Comparison of ENCODE assay signal across 8 mouse cellular contexts in the genomic region with DNA sequence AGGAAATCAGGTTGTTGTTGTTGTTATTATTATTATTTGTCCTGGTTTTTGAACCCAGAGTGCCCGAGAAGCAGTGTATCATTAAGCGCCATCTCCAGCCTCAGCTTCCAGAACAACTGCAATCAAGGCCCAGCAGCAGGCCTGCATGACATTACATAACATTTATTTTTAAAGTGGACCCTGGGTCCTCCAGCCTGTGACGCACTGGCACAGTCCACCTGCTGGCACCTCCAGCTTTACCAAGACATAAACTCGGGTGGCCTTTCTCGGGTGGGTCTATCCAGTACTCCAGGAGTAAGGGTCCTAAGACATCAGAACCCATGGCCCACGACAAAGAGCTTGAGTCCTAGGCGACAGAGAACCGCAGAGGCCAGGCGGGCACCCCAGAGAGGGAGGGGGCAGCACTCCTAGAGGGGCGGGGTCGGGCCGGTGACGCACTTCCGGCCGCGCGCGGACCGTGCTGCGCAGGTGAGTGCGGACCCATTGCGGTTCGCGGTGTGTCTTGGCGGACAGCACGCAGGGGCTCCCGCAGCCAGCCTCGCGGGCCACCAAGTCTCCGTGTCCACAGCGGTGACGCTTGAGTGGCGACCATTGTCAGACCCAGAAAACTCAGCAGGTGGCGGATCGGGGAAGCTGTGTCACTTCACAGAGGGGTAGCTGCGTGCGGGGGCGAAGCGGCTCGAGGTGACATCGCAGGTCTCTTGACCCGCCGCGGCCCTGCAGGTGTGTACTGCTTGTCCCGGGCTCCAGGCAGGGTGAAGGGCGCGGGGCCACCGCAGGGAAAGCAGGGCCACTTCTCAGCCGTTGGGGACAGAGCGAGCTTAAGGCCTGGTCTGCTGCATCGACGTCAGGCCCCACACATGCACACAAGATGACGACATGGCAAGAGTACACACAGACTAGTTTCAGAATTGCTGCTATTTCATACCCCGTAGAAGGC. TPM values are rescaled to one million over a fixed set of nuclear protein-coding genes. Genes with fewer than 3 reads are reported as not detected.
DNase-seq lines count a peak whose midpoint lies in the region; ATAC-seq and TF ChIP-seq lines count a peak whose summit lies in the region.

A gene (plus strand): TSS at position 465 of the 940 bp plus-strand sequence.

- H3K36me3 ChIP-seq in forebrain, embryonic 11.5 days (ENCODE audit: control insufficient read depth, insufficient read depth, low read length) = no peaks in the 10 kb centered on the region
- 0 out of 2 replicates have a peak, but pooled peaks cover 11% of the 10 kb centered on the region for H3K36me3 ChIP-seq in heart, postnatal 0 days (replicated peaks; ENCODE audit: control insufficient read depth, insufficient read depth, low read length)
- no peaks in the 10 kb centered on the region for H3K36me3 ChIP-seq in liver, embryonic 14.5 days (replicated peaks; ENCODE audit: control insufficient read depth, insufficient read depth, low read depth)
- peaks cover 16% of the 10 kb centered on the region for H3K36me3 ChIP-seq in neural tube, embryonic 12.5 days

- H3K27me3 ChIP-seq in forebrain, embryonic 11.5 days (ENCODE audit: control insufficient read depth, insufficient read depth, low read length) = no peaks in the 10 kb centered on the region
- H3K27me3 ChIP-seq in heart, postnatal 0 days (ENCODE audit: control insufficient read depth, insufficient read depth, low read length) = no peaks in the 10 kb centered on the region
- H3K27me3 ChIP-seq in liver, embryonic 14.5 days (ENCODE audit: control insufficient read depth, insufficient read depth, low read length) = no peaks in the 10 kb centered on the region; the same call in 1 of the 2 replicates
- H3K27me3 ChIP-seq in neural tube, embryonic 12.5 days (replicated peaks) = no peaks in the 10 kb centered on the region

- peak within 1 kb of the TSS; percentile 85 for H3K4me2 ChIP-seq in forebrain, embryonic 11.5 days (ENCODE audit: low read depth, low read length, severe bottlenecking)
- H3K4me2 ChIP-seq in heart, postnatal 0 days (ENCODE audit: low read depth, low read length) = peak within 1 kb of the TSS; percentile 75
- peak within 1 kb of the TSS; percentile 62 for H3K4me2 ChIP-seq in liver, embryonic 14.5 days (ENCODE audit: low read depth)
- peak within 1 kb of the TSS; percentile 93 for H3K4me2 ChIP-seq in neural tube, embryonic 12.5 days (replicated peaks)

- H3K4me1 ChIP-seq in forebrain, embryonic 11.5 days (replicated peaks; ENCODE audit: control insufficient read depth, insufficient read depth, low read length) = peaks cover 2% of the 10 kb centered on the region; the same call in 1 of the 2 replicates
- H3K4me1 ChIP-seq in heart, postnatal 0 days (ENCODE audit: control insufficient read depth, insufficient read depth) = peaks cover 9% of the 10 kb centered on the region; the same call in 1 of the 2 replicates
- H3K4me1 ChIP-seq in liver, embryonic 14.5 days (replicated peaks; ENCODE audit: control insufficient read depth in 2 of 2, insufficient read depth in 2 of 2, low read length in 1 of 2) = no peaks in the 10 kb centered on the region
- peaks cover 8% of the 10 kb centered on the region for H3K4me1 ChIP-seq in neural tube, embryonic 12.5 days

- no peaks in the 10 kb centered on the region for H3K9me3 ChIP-seq in forebrain, embryonic 11.5 days (ENCODE audit: control insufficient read depth, low read length)
- H3K9me3 ChIP-seq in heart, postnatal 0 days (replicated peaks; ENCODE audit: control insufficient read depth, low read length) = no peaks in the 10 kb centered on the region
- no peaks in the 10 kb centered on the region for H3K9me3 ChIP-seq in liver, embryonic 14.5 days (ENCODE audit: control insufficient read depth, low read length)
- H3K9me3 ChIP-seq in neural tube, embryonic 12.5 days = no peaks in the 10 kb centered on the region

- TF ChIP-seq CTCF in brain, embryonic 14.5 days (IDR thresholded peaks at IDR 0.05; ENCODE audit: borderline replicate concordance, extremely low read depth, insufficient read depth, insufficient read length) = no peak
- no peak for TF ChIP-seq CTCF in heart, postnatal 0 days (IDR thresholded peaks at IDR 0.05; ENCODE audit: low read depth)
- no peak for TF ChIP-seq CTCF in liver, embryonic 14.5 days (IDR thresholded peaks at IDR 0.05; ENCODE audit: low read depth)

- no peak for TF ChIP-seq EP300 in heart, postnatal 0 days (IDR thresholded peaks at IDR 0.05; ENCODE audit: low read depth)
- no peak for TF ChIP-seq EP300 in liver, embryonic 14.5 days (IDR thresholded peaks at IDR 0.05; ENCODE audit: low read depth)

- TF ChIP-seq POLR2A in brain, embryonic 14.5 days (IDR thresholded peaks at IDR 0.05; ENCODE audit: borderline replicate concordance, extremely low read depth, insufficient read depth, insufficient read length, poor library complexity, severe bottlenecking) = peak; percentile 91

- H3K9ac ChIP-seq in forebrain, embryonic 11.5 days (ENCODE audit: low read length) = peak within 1 kb of the TSS; percentile 78
- H3K9ac ChIP-seq in heart, postnatal 0 days (replicated peaks; ENCODE audit: low read depth, low read length) = peak within 1 kb of the TSS; percentile 32
- H3K9ac ChIP-seq in liver, embryonic 14.5 days (replicated peaks) = peak within 1 kb of the TSS; percentile 34; the same call in 1 of the 2 replicates
- H3K9ac ChIP-seq in neural tube, embryonic 12.5 days = peak within 1 kb of the TSS; percentile 67

- WGBS in forebrain, embryonic 11.5 days = 7% methylated on average over 54 of the region's 54 CpGs
- 7% methylated on average over 54 of the region's 54 CpGs for WGBS in heart, postnatal 0 days
- 7% methylated on average over 54 of the region's 54 CpGs for whole genome bisulfite sequencing in liver, embryonic 14.5 days (ENCODE audit: insufficient replicate concordance)
- WGBS in neural tube, embryonic 12.5 days = 7% methylated on average over 54 of the region's 54 CpGs

- peak; percentile 73 for ATAC-seq in CD4-positive, CD25-positive, alpha-beta regulatory T cell, adult 4 months
- peak; percentile 96 for ATAC-seq in forebrain, embryonic 11.5 days (replicated peaks; ENCODE audit: low FRiP score)
- ATAC-seq in heart, postnatal 0 days (ENCODE audit: insufficient read depth, low read depth) = peak; percentile 92
- peak; percentile 66; the same call in 1 of the 2 replicates for ATAC-seq in liver, embryonic 14.5 days (ENCODE audit: insufficient read depth)
- peak; percentile 95 for ATAC-seq in neural tube, embryonic 12.5 days (ENCODE audit: low FRiP score, low read depth)

- H3K4me3 ChIP-seq in forebrain, embryonic 11.5 days (ENCODE audit: low read depth, low read length) = peak within 1 kb of the TSS; percentile 74
- peak within 1 kb of the TSS; percentile 55 for H3K4me3 ChIP-seq in heart, postnatal 0 days (ENCODE audit: low read depth, low read length)
- H3K4me3 ChIP-seq in liver, embryonic 14.5 days (ENCODE audit: insufficient read depth in 1 of 2, low read depth in 2 of 2, low read length in 2 of 2) = peak within 1 kb of the TSS; percentile 57 to 66
- H3K4me3 ChIP-seq in neural tube, embryonic 12.5 days = peak within 1 kb of the TSS; percentile 65

- peak; percentile 85 for DNase-seq in brain, embryonic 14.5 days (ENCODE audit: low read depth)
- peak; percentile 85 for DNase-seq in forebrain, embryonic 11.5 days (ENCODE audit: low spot score)
- peak; percentile 28 for DNase-seq in heart, postnatal 0 days (ENCODE audit: low spot score)
- DNase-seq in kidney, postnatal 25 days = peak; percentile 66 to 86
- DNase-seq in liver, embryonic 14.5 days (ENCODE audit: low read depth in 3 of 3, low spot score in 3 of 3) = peak in 1 of 3 experiments; percentile 9
- DNase-seq in testis, postnatal 10 days (ENCODE audit: low spot score) = peak; percentile 80

- no peak within 1 kb of the TSS for H3K27ac ChIP-seq in forebrain, embryonic 11.5 days (ENCODE audit: low read depth, low read length)
- H3K27ac ChIP-seq in heart, postnatal 0 days (ENCODE audit: low read depth) = no peak within 1 kb of the TSS
- H3K27ac ChIP-seq in liver, embryonic 14.5 days = no peak within 1 kb of the TSS
- no peak within 1 kb of the TSS for H3K27ac ChIP-seq in neural tube, embryonic 12.5 days

RNA-seq across cellular contexts. Expression of the gene that starts here (rescaled TPM):
- 1 to 10 TPM; 2.3 to 4.1 TPM for polyA plus RNA-seq in CD4-positive, CD25-positive, alpha-beta regulatory T cell, adult 4 months (2017; shearing (Covaris generic))
- polyA plus RNA-seq in brain, embryonic 14.5 days (2012; rRNA removed) = 11.9 and 15.0 TPM in 2 replicates
- 11.0 and 11.8 TPM in 2 replicates for polyA plus RNA-seq in forebrain, embryonic 11.5 days (2014; fragmentation: Nextera tagmentation; extraction: Ambion mirVana)
- total RNA-seq in heart, postnatal 0 days (2014; rRNA removed; ENCODE audit: low replicate concordance) = 4.0 and 4.2 TPM in 2 replicates
- 5.3 and 5.9 TPM in 2 replicates for polyA plus RNA-seq in heart, postnatal 0 days (2015; fragmentation: Nextera tagmentation; extraction: Ambion mirVana)
- polyA plus RNA-seq in liver, embryonic 14.5 days (2012; rRNA removed) = 0.23 and 0.36 TPM in 2 replicates
- polyA plus RNA-seq in liver, embryonic 14.5 days (2014; fragmentation: Nextera tagmentation; extraction: Ambion mirVana) = 0.52 and 0.92 TPM in 2 replicates
- 12.7 and 13.0 TPM in 2 replicates for polyA plus RNA-seq in neural tube, embryonic 12.5 days (2016; fragmentation: Nextera tagmentation; extraction: Ambion mirVana)

Comparison
In these comparisons a context has a peak if more than half of its experiments do, and no peak if none do; other contexts are left out.
1. Peak in ATAC-seq, H3K4me3 ChIP-seq, H3K9ac ChIP-seq and H3K4me2 ChIP-seq in liver, embryonic 14.5 days; RNA of the gene not detected or under 1 TPM.